Mouse (Mus musculus) ES-E14 (cell line): ENCODE data around the gene Serpinb9. TPM values are rescaled to one million over a fixed set of nuclear protein-coding genes. Genes with fewer than 3 reads are reported as not detected.

ENCODE experiments used
- DNase-seq: peaks from one replicate; pipeline ENCODE4 v3.0.0-alpha.2; 2013; ENCODE audit warnings: low read depth, low spot score
- H3K27ac ChIP-seq: 2 replicates; pipeline ENCODE4 v1.5.1; 2012; ENCODE audit warnings: low read depth, mild to moderate bottlenecking, low read length, moderate library complexity, mixed read lengths; ENCODE audit not compliant: poor library complexity, insufficient read depth, severe bottlenecking
- H3K36me3 ChIP-seq: 2 replicates; pipeline ENCODE4 v1.6.1; 2012; ENCODE audit warnings: mild to moderate bottlenecking, low read length, moderate library complexity, mixed read lengths; ENCODE audit not compliant: control insufficient read depth, poor library complexity, insufficient read depth, severe bottlenecking
- H3K4me1 ChIP-seq, 2 experiments: fragments of 150-350 bp in 1 of 2; sonication (generic) in 1 of 2; 2 replicates each; pipeline ENCODE4 v1.6.1; 2012; ENCODE audit warnings: low read length in 2 of 2, mild to moderate bottlenecking in 1 of 2, mixed read lengths in 1 of 2; ENCODE audit not compliant: control insufficient read depth in 2 of 2, insufficient read depth in 2 of 2, poor library complexity in 1 of 2
- H3K4me3 ChIP-seq, 2 experiments: fragments of 150-350 bp in 1 of 2; sonication (generic) in 1 of 2; 2 replicates each; pipeline ENCODE4 v1.5.1; 2012; ENCODE audit warnings: low read length in 2 of 2, low read depth in 1 of 2, mild to moderate bottlenecking in 1 of 2, mixed read lengths in 1 of 2; ENCODE audit not compliant: insufficient read depth in 1 of 2, poor library complexity in 1 of 2, severe bottlenecking in 1 of 2
- H3K9ac ChIP-seq: 2 replicates; pipeline ENCODE4 v1.6.1; 2012; ENCODE audit warnings: low read depth, mild to moderate bottlenecking, low read length, mixed read lengths; ENCODE audit not compliant: poor library complexity, insufficient read depth, severe bottlenecking
- H3K9me3 ChIP-seq: fragments of 150-350 bp; sonication (generic); 2 replicates; pipeline ENCODE4 v1.6.1; 2012; ENCODE audit warnings: low read depth, mild to moderate bottlenecking, low read length; ENCODE audit not compliant: control insufficient read depth, insufficient read depth
- CHD2 ChIP-seq: IDR thresholded peaks from 2 replicates; pipeline ENCODE4 v1.6.1; 2014; ENCODE audit warnings: mild to moderate bottlenecking, low read depth, low read length, inconsistent platforms
- HCFC1 ChIP-seq: IDR thresholded peaks from 2 replicates; pipeline ENCODE4 v1.6.1; 2012; ENCODE audit warnings: low read length, inconsistent platforms, borderline replicate concordance; ENCODE audit not compliant: insufficient read depth
- MAFK ChIP-seq: IDR thresholded peaks from 2 replicates; pipeline ENCODE4 v1.6.1; 2014; ENCODE audit warnings: mild to moderate bottlenecking, low read depth, low read length, inconsistent platforms; ENCODE audit not compliant: insufficient read depth
- ZC3H11A ChIP-seq: IDR thresholded peaks from 2 replicates; pipeline ENCODE4 v1.6.1; 2012; ENCODE audit warnings: low read depth, mild to moderate bottlenecking, inconsistent platforms, low read length, borderline replicate concordance
- ZNF384 ChIP-seq: IDR thresholded peaks from 2 replicates; pipeline ENCODE4 v1.6.1; 2012; ENCODE audit warnings: low read depth, low read length, inconsistent platforms
- in situ Hi-C, 2 experiments: fragments of 600-800 bp; cut with MboI; formaldehyde crosslinking; loops; one replicate each; pipeline ENCODE4 v1.15.1; 2025; ENCODE audit warnings: low sequenced_read_pairs in 2 of 2, inconsistent platforms in 1 of 2; ENCODE audit not compliant: unreplicated experiment in 2 of 2
- total RNA-seq: library from RNA; depleted of rRNA; stranded (reverse); fragments of 300-350 nt; gene quantifications from 2 replicates; pipeline ENCODE4 v1.2.3, GENCODE M21; 2012

Gene Serpinb9
- total RNA-seq, 1 experiment = 3.4 TPM

DNA sequence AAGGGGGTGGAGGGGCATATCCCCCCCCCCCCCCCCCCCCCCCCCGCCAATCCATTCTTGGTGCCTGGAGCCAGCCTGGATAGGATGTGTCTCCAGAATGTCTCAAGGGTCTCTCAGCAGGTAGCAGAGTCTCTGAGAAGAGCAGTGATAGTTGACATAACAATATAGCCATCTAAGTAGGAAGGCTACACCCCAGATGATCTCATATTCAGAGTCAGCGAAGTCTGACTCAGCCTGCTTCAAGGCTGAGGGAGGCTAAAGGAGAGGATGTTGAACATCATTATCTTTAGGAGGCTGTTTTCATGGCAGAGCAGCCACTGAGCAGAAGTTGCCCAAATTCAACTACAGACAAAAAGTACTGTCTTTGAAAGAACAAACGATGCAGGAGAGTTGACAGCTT is 27.2 kb downstream of the Serpinb9 start:
- no peak for TF ChIP-seq ZC3H11A
- no peak for TF ChIP-seq HCFC1
- TF ChIP-seq ZNF384 = no peak
- no peak for TF ChIP-seq MAFK
- TF ChIP-seq CHD2 = no peak

DNA sequence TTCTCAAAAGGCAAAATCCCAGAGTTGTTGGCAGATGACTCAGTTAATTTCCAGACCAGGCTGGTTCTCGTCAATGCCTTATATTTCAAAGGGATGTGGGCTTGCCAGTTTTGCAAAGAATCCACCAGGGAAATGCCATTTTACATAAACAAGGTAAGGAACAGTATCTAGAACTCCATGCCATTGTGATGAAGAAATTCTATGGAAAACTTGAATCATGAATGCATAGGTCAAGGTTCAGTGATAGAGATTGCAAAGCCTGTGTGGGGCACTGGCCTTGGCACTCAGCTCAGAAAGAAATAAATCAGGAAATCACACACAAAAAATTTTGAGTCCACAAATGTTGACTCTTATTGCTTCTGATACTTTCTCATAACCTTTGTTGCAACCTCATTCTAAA is 32.5 kb downstream of the Serpinb9 start:
- in situ Hi-C loops = no loop called here
- no peak overlapping the region for H3K27ac ChIP-seq
- H3K9ac ChIP-seq = no peak overlapping the region
- no peak for TF ChIP-seq HCFC1
- TF ChIP-seq CHD2 = no peak
- TF ChIP-seq MAFK = no peak
- no peak for TF ChIP-seq ZC3H11A
- no peak for TF ChIP-seq ZNF384
- H3K4me1 ChIP-seq = no peaks in the 10 kb centered on the region
- H3K4me3 ChIP-seq = no peak overlapping the region
- no peaks in the 10 kb centered on the region for H3K36me3 ChIP-seq
- no peak for DNase-seq
- H3K9me3 ChIP-seq = no peaks in the 10 kb centered on the region

More for the DNA sequence above, 27.2 kb downstream of the Serpinb9 start:
- in situ Hi-C loops = no loop called here
- no peak for DNase-seq
- Histone ChIP-seq H3K4me3 (no peak overlapping the region), H3K36me3 (no peaks in the 10 kb centered on the region), H3K9ac (no peak overlapping the region), H3K4me1 (peaks cover 7 to 12% of the 10 kb centered on the region in 2 experiments; a peak in 3 of 4 replicates), H3K9me3 (no peaks in the 10 kb centered on the region), H3K27ac (no peak overlapping the region)

DNA sequence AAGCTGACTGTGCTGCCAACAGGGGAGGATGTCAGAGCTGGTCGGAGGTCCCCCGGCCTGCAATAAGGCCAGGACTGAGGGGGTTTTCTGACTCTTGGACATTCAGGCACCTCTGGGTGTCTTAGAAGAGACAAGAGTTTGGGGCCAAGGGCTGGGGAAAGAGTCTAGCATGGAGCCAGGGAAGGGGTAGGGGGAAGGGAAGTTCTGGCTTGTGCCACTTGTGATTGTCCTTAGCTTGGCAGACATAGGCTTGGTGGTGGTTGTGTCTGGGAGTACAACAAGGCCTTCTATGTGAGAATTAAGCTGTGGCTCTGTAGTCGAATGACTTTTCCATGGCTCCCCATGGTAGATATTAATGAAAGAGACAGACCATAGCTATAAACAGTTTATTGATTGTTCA is 40.5 kb downstream of the Serpinb9 start:
- no peaks in the 10 kb centered on the region for H3K9me3 ChIP-seq
- no peak overlapping the region for H3K4me3 ChIP-seq
- in situ Hi-C loops = no loop called here
- H3K9ac ChIP-seq = no peak overlapping the region
- TF ChIP-seq ZC3H11A = no peak
- H3K36me3 ChIP-seq = no peaks in the 10 kb centered on the region; the same call in 1 of the 2 replicates
- no peaks in the 10 kb centered on the region for H3K4me1 ChIP-seq
- DNase-seq = no peak
- H3K27ac ChIP-seq = no peak overlapping the region

DNA sequence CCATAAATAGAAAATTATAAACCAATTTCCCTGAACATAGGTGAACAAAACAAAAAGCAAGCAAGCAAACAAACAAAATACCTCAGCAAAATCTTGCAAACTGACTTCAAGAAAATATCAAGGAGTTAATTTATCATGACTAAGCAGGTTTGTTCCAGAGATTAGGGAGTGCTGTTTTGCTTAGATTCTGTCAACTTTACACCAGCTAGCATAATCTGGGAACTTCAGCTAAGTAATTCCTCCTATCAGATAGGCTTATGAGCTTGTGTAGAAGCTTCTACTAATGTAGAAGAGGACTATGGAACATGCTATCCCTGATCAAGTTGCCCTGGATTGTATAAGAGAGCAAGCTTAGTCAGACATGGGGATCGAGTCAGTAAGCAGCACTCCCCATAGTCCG is 44.2 kb downstream of the Serpinb9 start:
- Histone ChIP-seq H3K9ac (no peak overlapping the region), H3K4me3 (no peak overlapping the region), H3K9me3 (no peaks in the 10 kb centered on the region), H3K36me3 (no peaks in the 10 kb centered on the region), H3K27ac (no peak overlapping the region), H3K4me1 (peaks cover 0 to 4% of the 10 kb centered on the region in 2 experiments; a peak in 2 of 4 replicates)
- in situ Hi-C loops = no loop called here
- no peak for TF ChIP-seq HCFC1
- TF ChIP-seq MAFK = no peak
- no peak for TF ChIP-seq ZC3H11A
- TF ChIP-seq ZNF384 = no peak
- no peak for TF ChIP-seq CHD2
- DNase-seq = no peak

DNA sequence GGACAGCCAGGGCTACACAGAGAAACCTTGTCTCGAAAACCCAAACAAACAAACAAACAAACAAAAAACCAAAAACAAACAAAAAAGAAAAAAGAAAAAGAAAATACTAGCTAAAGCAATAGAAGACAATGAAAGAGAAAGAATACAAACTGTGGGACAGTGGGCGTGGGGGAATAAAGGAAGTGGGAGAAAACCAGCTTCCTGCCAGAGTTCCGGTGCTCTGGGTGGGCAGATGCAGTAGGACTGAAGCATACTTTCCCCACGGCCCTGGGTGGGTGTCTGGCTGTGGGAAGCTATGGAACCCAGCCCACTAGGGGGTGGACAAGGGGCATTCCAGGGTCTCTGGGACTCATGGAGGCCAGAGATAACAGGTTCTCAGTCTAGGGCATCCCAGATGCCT is 45.1 kb downstream of the Serpinb9 start:
- no peak overlapping the region for H3K4me3 ChIP-seq
- H3K36me3 ChIP-seq = no peaks in the 10 kb centered on the region
- no peak for DNase-seq
- TF ChIP-seq CHD2 = no peak
- H3K4me1 ChIP-seq = peaks cover 0 to 4% of the 10 kb centered on the region in 2 experiments; a peak in 2 of 4 replicates
- in situ Hi-C loops = no loop called here
- H3K9ac ChIP-seq = no peak overlapping the region
- H3K27ac ChIP-seq = no peak overlapping the region
- H3K9me3 ChIP-seq = no peaks in the 10 kb centered on the region
